Mouse (Mus musculus) erythroid progenitor cell, adult 5-6 weeks (primary cell): ENCODE data around the gene Large2. TPM values are rescaled to one million over a fixed set of nuclear protein-coding genes. Genes with fewer than 3 reads are reported as not detected.

Source experiments
- ATAC-seq: replicated peaks from 2 replicates; pipeline ENCODE4 v1.8.0; 2016; ENCODE audit warnings: moderate number of reproducible peaks, mild to moderate bottlenecking, moderate TSS enrichment, inconsistent platforms; ENCODE audit not compliant: poor library complexity, low FRiP score, severe bottlenecking
- total RNA-seq, 2 experiments: library from RNA; stranded (forward) in 1 of 2; stranded (reverse) in 1 of 2; fragments of 150-400 nt in 1 of 2; fragments of 186-747, 209-891 nt in 1 of 2; gene quantifications; 2 replicates each; pipeline versions ENCODE4 v1.2.3 to v1.2.4; 2015 to 2017; ENCODE audit warnings: low replicate concordance in 2 of 2

Large2 gene
- total RNA-seq, 2 experiments from 2014 or later, result not detected

- ATAC-seq, result no peak
Observed at GRCm38 (mm10) chr2:92349589-92350425, 24.9 kb downstream of the Large2 start.

GRCm38 (mm10) chr2:92347191-92347590, 27.5 kb downstream of the Large2 start:
- no peak for ATAC-seq

GRCm38 (mm10) chr2:92342418-92342817, 32.3 kb downstream of the Large2 start:
- ATAC-seq, result no peak

- ATAC-seq, result no peak
Observed at GRCm38 (mm10) chr2:92331871-92332270, 42.8 kb downstream of the Large2 start.

GRCm38 (mm10) chr2:92331410-92331809, 43.3 kb downstream of the Large2 start:
- no peak for ATAC-seq

- ATAC-seq, result no peak
Observed at GRCm38 (mm10) chr2:92330840-92331239, 43.8 kb downstream of the Large2 start.

- ATAC-seq, result no peak
Observed at GRCm38 (mm10) chr2:92328206-92328605, 46.5 kb downstream of the Large2 start.

GRCm38 (mm10) chr2:92327601-92328000, 47.1 kb downstream of the Large2 start:
- ATAC-seq, result no peak

- ATAC-seq, result no peak
Observed at GRCm38 (mm10) chr2:92326221-92326620, 48.4 kb downstream of the Large2 start.

GRCm38 (mm10) chr2:92325676-92326075, 49.0 kb downstream of the Large2 start:
- ATAC-seq, result no peak

- ATAC-seq, result no peak
Observed at GRCm38 (mm10) chr2:92322669-92323068, 52.0 kb downstream of the Large2 start.

- ATAC-seq, result no peak
Observed at GRCm38 (mm10) chr2:92317228-92317627, 57.4 kb downstream of the Large2 start.

GRCm38 (mm10) chr2:92316652-92317051, 58.0 kb downstream of the Large2 start:
- ATAC-seq, result no peak

Other genes with a start within 250 kb of the Large2 start
- gene Pex16, start 193 bp downstream of the Large2 start, total RNA-seq (2015; ENCODE audit: low replicate concordance), result 13.3 TPM in 1 of 2 replicates, not detected in the other
- 3.3 and 4.2 TPM in 2 replicates for gene Pex16, start 193 bp downstream of the Large2 start, total RNA-seq (2017; ENCODE audit: low replicate concordance)
- gene 1700029I15Rik, start 7.7 kb upstream of the Large2 start, total RNA-seq (2015; ENCODE audit: low replicate concordance), result 1.3 TPM in 1 of 2 replicates, not detected in the other
- gene 1700029I15Rik, start 7.7 kb upstream of the Large2 start, total RNA-seq (2017; ENCODE audit: low replicate concordance), result not detected in 2 replicates
- gene Mapk8ip1, start 26.4 kb upstream of the Large2 start, total RNA-seq (2015; ENCODE audit: low replicate concordance), result not detected in 2 replicates
- 0.13 TPM in 1 of 2 replicates, not detected in the other for gene Mapk8ip1, start 26.4 kb upstream of the Large2 start, total RNA-seq (2017; ENCODE audit: low replicate concordance)
- 1.8 and 5.0 TPM in 2 replicates for gene Cry2, start 59.2 kb upstream of the Large2 start, total RNA-seq (2015; ENCODE audit: low replicate concordance)
- gene Cry2, start 59.2 kb upstream of the Large2 start, total RNA-seq (2017; ENCODE audit: low replicate concordance), result 1.9 and 2.7 TPM in 2 replicates
- 7.1 and 9.0 TPM in 2 replicates for gene Slc35c1, start 85.7 kb upstream of the Large2 start, total RNA-seq (2015; ENCODE audit: low replicate concordance)
- 2.7 and 9.2 TPM in 2 replicates for gene Slc35c1, start 85.7 kb upstream of the Large2 start, total RNA-seq (2017; ENCODE audit: low replicate concordance)
- gene Chst1, start 224.8 kb upstream of the Large2 start, total RNA-seq (2015; ENCODE audit: low replicate concordance), result not detected in 2 replicates
- gene Chst1, start 224.8 kb upstream of the Large2 start, total RNA-seq (2017; ENCODE audit: low replicate concordance), result not detected in 2 replicates